Mouse (Mus musculus) liver, adult (tissue): ENCODE measurements around the gene Zmpste24.

Experiments used
- GATA4 ChIP-seq: IDR thresholded peaks from 2 replicates; pipeline ENCODE4 v1.6.1; 2014; ENCODE audit warnings: mild to moderate bottlenecking, low read length; ENCODE audit not compliant: insufficient replicate concordance

Gene Zmpste24

GRCm38 (mm10) chr4:121097650-121098378 lies at the start of gene Zmpste24:
Gene Zmpste24, minus strand, starts transcription at chr4:121098241.
- no peak; the same call in 1 of the 2 replicates for TF ChIP-seq GATA4

GRCm38 (mm10) chr4:121109126-121109525 lies 11.1 kb upstream of the Zmpste24 start, which contains the start of gene Tmco2:
Gene Tmco2, minus strand, starts transcription at chr4:121109226.
- TF ChIP-seq GATA4, result no peak

- TF ChIP-seq GATA4, result no peak
Measured at GRCm38 (mm10) chr4:121103304-121103703, 5.3 kb upstream of the Zmpste24 start.

GRCm38 (mm10) chr4:121090211-121090610 lies 7.8 kb downstream of the Zmpste24 start:
- TF ChIP-seq GATA4, result no peak

GRCm38 (mm10) chr4:121088696-121089095 lies 9.3 kb downstream of the Zmpste24 start:
- no peak for TF ChIP-seq GATA4

- no peak for TF ChIP-seq GATA4
Measured at GRCm38 (mm10) chr4:121084506-121084905, 13.5 kb downstream of the Zmpste24 start.

GRCm38 (mm10) chr4:121080395-121080794 lies 17.6 kb downstream of the Zmpste24 start:
- TF ChIP-seq GATA4, result no peak

GRCm38 (mm10) chr4:121077915-121078646 lies 20.0 kb downstream of the Zmpste24 start:
- TF ChIP-seq GATA4, result no peak

GRCm38 (mm10) chr4:121074250-121074649 lies 23.8 kb downstream of the Zmpste24 start:
- no peak for TF ChIP-seq GATA4

GRCm38 (mm10) chr4:121065336-121065735 lies 32.7 kb downstream of the Zmpste24 start:
- TF ChIP-seq GATA4, result no peak

GRCm38 (mm10) chr4:121057032-121057431 lies 41.0 kb downstream of the Zmpste24 start:
- TF ChIP-seq GATA4, result no peak

- TF ChIP-seq GATA4, result no peak
Measured at GRCm38 (mm10) chr4:121056342-121056741, 41.7 kb downstream of the Zmpste24 start.

GRCm38 (mm10) chr4:121052454-121053323 lies 45.4 kb downstream of the Zmpste24 start:
- TF ChIP-seq GATA4, result no peak

GRCm38 (mm10) chr4:121051863-121052262 lies 46.2 kb downstream of the Zmpste24 start:
- no peak for TF ChIP-seq GATA4

- TF ChIP-seq GATA4, result no peak
Measured at GRCm38 (mm10) chr4:121042946-121043345, 55.1 kb downstream of the Zmpste24 start.
